In genomic region chr6:37745393-37746100, GRCm38 (mm10) we compare ENCODE assay signal across 15 mouse cellular contexts.
DNase-seq lines count a peak whose midpoint lies in the region; ATAC-seq and TF ChIP-seq lines count a peak whose summit lies in the region.
"Had no signal": no experiment of that assay in that cellular context is flagged by ENCODE, and none has a peak within 500 bp of the region (broad histone marks: within the 10 kb centered on the region; RNA-seq: fewer than 3 reads in every experiment).

No protein-coding gene starts in this region.

- ATAC-seq in megakaryocyte progenitor cell, adult 5-6 weeks (replicated peaks; ENCODE audit: poor library complexity): 0 out of 2 replicates have a peak, but pooled peaks have one; percentile 26
- no peak for ATAC-seq in granulocyte monocyte progenitor cell, adult 5-6 weeks (replicated peaks; ENCODE audit: poor library complexity, severe bottlenecking)
- ATAC-seq: hindbrain, postnatal 0 days; midbrain, embryonic 15.5 days had no signal

- H3K4me1 ChIP-seq in embryonic fibroblast, embryonic 13.5 days (ENCODE audit: control insufficient read depth, insufficient read depth, low read length): no peaks in the 10 kb centered on the region
- H3K4me1 ChIP-seq: embryonic facial prominence, embryonic 12.5 days; midbrain, embryonic 15.5 days had no signal

- TF ChIP-seq CTCF in embryonic fibroblast, embryonic 13.5 days (IDR thresholded peaks at IDR 0.05; ENCODE audit: borderline replicate concordance, insufficient read depth, low read length): no peak

- no peak for TF ChIP-seq POLR2A in embryonic fibroblast, embryonic 13.5 days (IDR thresholded peaks at IDR 0.05; ENCODE audit: low read depth, low read length)

- DNase-seq in kidney, adult 9 months: peak; percentile 43
- no peak for DNase-seq in kidney, adult 18-20 months
- DNase-seq in R1 (ENCODE audit: low read depth, low spot score): peak; percentile 57
- DNase-seq in spleen, postnatal 36 days (ENCODE audit: low spot score in 2 of 2): no peak
- DNase-seq: cerebellum, postnatal 25 days; heart, postnatal 36 days; layer of hippocampus, adult 9-11 months had no signal

- H3K27ac ChIP-seq in embryonic fibroblast, embryonic 13.5 days (ENCODE audit: insufficient read depth, low read length): 0 out of 2 replicates have a peak overlapping the region, but pooled peaks have one; percentile 35
- H3K27ac ChIP-seq: embryonic facial prominence, embryonic 12.5 days; hindbrain, postnatal 0 days; liver, embryonic 14.5 days; macrophage; midbrain, embryonic 15.5 days had no signal

- no peak overlapping the region for H3K4me3 ChIP-seq in embryonic fibroblast, embryonic 13.5 days (ENCODE audit: insufficient read depth, low read length)
- H3K4me3 ChIP-seq: embryonic facial prominence, embryonic 12.5 days; midbrain, embryonic 15.5 days had no signal

Comparison
In these comparisons a context has a peak if more than half of its experiments do, and no peak if none do; other contexts are left out.
1. DNase-seq: peak in kidney, adult 9 months (single experiment) and R1 (single experiment); none in kidney, adult 18-20 months (single experiment) and spleen, postnatal 36 days (0 of 2).